Mouse (Mus musculus): ENCODE measurements at regions not wholly inside any gene's neighbourhood (a gene's known extent, or its start where the extent isn't known, plus 50 kb on each side); places are given as distances from the start of the nearest gene placed in this dataset.
A peak's percentile ranks its signal among the peaks of the same experiment; 100 is the strongest.

DNA sequence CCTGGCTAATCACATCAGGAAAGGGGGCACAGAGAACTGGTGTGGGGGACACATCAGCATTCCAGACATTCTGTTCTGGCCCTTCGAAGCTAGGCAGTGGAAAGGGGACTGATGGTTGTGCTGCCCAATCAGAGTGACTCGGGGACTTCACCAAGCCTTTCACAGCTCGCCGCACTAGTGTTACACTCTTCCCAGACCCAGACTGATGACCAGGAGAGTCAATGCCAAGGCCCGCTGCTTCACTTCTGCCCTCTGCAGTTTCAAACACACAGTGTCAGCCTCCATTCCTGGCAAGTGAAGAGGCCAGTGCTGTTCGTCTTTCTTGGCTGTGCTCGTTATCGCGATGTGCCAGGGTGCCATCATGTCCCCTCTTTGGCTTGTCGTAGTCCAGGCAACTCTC is 121.7 kb upstream of the Gm10181 start:
- DNase-seq (ENCODE audit: low spot score) (no peak), ATAC-seq (no peak)
- WGBS: 70% methylated on average over 10 of the region's 10 CpGs
- no peaks in the 10 kb centered on the region for H3K27me3 ChIP-seq (replicated peaks; ENCODE audit: control insufficient read depth, insufficient read depth, low read length)
- H3K4me2 ChIP-seq (ENCODE audit: low read length): no peak overlapping the region
- H3K9ac ChIP-seq (ENCODE audit: low read length): no peak overlapping the region
- no peaks in the 10 kb centered on the region for H3K4me1 ChIP-seq (ENCODE audit: control insufficient read depth, insufficient read depth, low read length)
- H3K36me3 ChIP-seq (ENCODE audit: control insufficient read depth, insufficient read depth, low read length): no peaks in the 10 kb centered on the region
- H3K4me3 ChIP-seq (ENCODE audit: low read depth, low read length): no peak overlapping the region
- no peak overlapping the region for H3K27ac ChIP-seq (ENCODE audit: low read depth, low read length)
- no peaks in the 10 kb centered on the region for H3K9me3 ChIP-seq (replicated peaks; ENCODE audit: control insufficient read depth, low read length)

DNA sequence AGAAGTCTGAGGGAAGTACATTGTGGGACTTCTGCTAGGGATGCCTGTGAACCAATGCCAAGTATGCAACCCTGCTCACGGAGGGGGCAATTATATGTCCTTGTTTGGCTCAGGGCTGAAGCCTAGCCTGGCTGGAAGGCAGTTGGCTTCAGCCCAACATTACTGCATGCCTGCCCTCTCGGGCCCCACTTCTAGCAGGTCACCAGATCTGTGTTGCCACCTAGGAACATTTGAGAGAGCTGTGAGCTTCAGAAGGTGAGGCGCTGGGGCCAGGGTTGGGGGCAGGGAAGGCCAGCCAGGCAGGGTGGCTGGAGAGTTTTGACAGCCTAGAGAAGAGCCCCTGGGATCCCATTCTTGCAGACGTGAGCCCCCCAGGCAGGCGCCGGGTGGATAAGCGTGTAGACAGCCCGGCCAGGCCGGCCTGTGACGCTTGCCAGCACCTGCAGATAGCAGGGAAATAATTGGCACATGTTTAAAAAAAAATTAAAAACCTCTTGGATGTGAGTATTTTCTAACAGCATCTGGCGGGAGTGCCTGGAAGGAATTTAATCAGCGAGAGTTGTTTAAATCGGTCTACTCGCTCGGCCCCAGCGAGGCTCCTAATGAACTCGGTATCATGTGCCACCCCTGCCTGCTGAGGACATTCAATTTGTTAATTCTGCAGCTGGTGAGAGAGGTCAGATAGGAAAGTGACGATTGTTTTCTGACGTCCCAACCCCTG is 115.0 kb upstream of the Gm10181 start:
- no peaks in the 10 kb centered on the region for H3K9me3 ChIP-seq (replicated peaks; ENCODE audit: control insufficient read depth, low read length)
- H3K27ac ChIP-seq (ENCODE audit: low read depth, low read length): peak overlapping the region; percentile 40; the same call in 1 of the 2 replicates
- no peaks in the 10 kb centered on the region for H3K36me3 ChIP-seq (ENCODE audit: control insufficient read depth, insufficient read depth, low read length)
- peak overlapping the region; percentile 47 for H3K4me2 ChIP-seq (ENCODE audit: low read length)
- H3K27me3 ChIP-seq (replicated peaks; ENCODE audit: control insufficient read depth, insufficient read depth, low read length): no peaks in the 10 kb centered on the region
- peaks cover 9% of the 10 kb centered on the region for H3K4me1 ChIP-seq (ENCODE audit: control insufficient read depth, insufficient read depth, low read length)
- 0 out of 2 replicates have a peak overlapping the region, but pooled peaks have one; percentile 11 for H3K4me3 ChIP-seq (ENCODE audit: low read depth, low read length)
- peak; percentile 85 for ATAC-seq
- H3K9ac ChIP-seq (ENCODE audit: low read length): peak overlapping the region; percentile 35; the same call in 1 of the 2 replicates
- WGBS: under 1% methylated on average over 19 of the region's 19 CpGs
- DNase-seq (ENCODE audit: low spot score): peak; percentile 80

DNA sequence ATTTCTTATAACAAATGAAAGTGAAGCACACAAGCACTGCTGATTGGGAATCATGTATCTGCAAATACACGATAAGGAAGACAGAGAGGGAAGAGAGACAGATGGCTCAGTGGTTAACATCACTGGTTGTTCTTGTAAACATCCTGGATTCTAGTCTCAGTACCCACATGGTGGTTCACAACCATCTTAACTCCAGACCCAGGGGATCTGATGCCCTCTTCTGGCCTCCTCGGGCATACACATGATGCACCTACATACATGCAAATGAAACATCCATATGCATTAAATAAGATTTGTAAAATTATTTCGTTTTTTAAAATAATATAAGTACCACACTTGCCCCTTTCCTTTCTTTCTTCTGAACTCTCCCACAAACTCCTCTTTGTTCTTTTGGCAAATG is 106.4 kb upstream of the Gm10181 start:
- Histone ChIP-seq H3K9me3 (replicated peaks; ENCODE audit: control insufficient read depth, low read length) (no peaks in the 10 kb centered on the region), H3K27me3 (replicated peaks; ENCODE audit: control insufficient read depth, insufficient read depth, low read length) (no peaks in the 10 kb centered on the region), H3K27ac (ENCODE audit: low read depth, low read length) (no peak overlapping the region), H3K36me3 (ENCODE audit: control insufficient read depth, insufficient read depth, low read length) (no peaks in the 10 kb centered on the region), H3K9ac (ENCODE audit: low read length) (no peak overlapping the region), H3K4me3 (ENCODE audit: low read depth, low read length) (no peak overlapping the region), H3K4me2 (ENCODE audit: low read length) (no peak overlapping the region), H3K4me1 (ENCODE audit: control insufficient read depth, insufficient read depth, low read length) (no peaks in the 10 kb centered on the region)
- DNase-seq (ENCODE audit: low spot score) (no peak), ATAC-seq (no peak)
- WGBS: 71% methylated on average over 3 of the region's 3 CpGs

DNA sequence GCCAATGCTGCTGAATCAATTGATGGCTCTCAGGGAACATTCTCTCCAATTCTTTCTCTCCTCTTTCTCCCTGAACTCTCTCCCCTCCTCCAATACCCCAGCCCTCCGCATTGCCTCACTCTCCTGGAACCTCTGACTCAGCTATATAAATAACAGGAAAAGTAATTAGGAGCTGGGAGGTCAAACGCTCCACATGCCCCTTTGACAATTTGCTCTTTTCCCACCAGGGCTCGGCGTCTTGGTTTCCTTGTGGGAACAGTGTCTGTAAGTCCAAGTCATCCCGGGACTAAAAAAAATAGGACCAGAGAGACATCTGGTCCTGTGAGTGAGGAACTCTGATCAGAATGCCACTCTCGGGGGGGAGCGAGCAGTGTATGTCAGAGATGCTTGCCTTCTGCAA is 94.7 kb upstream of the Gm10181 start:
- 69% methylated on average over 7 of the region's 7 CpGs for WGBS
- no peaks in the 10 kb centered on the region for H3K9me3 ChIP-seq (replicated peaks; ENCODE audit: control insufficient read depth, low read length)

DNA sequence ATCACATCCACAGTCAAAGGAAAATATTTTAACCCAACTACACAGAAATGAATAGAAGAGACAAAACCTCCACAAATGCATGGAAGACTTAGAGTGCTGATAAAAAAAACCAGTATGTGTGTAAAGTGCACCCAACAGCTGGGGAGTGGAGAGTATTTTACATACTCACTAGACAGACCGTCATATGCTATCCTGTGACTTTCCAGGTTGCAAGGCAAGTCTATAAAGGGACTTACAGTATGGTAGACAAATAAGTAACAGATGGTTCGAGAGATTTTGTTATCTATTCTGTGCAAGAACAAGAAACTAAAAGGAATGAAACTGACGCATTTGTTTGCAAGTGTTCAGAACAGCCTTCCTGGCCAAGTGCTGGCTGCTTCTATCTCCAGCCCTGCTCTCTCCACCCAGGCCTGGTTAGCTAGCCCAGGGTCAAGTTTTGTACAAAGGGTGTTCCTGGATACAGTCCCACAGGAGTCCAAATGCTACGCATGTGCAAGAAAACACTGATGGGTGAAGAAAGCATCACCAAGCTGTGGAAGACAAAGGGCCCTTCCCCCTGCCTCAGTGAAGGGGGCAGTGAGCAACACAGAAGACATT is 68.0 kb upstream of the Gm10181 start:
- H3K4me1 ChIP-seq (ENCODE audit: control insufficient read depth, insufficient read depth, low read length): no peaks in the 10 kb centered on the region
- DNase-seq (ENCODE audit: low spot score) (peak; percentile 19), ATAC-seq (no peak)
- no peaks in the 10 kb centered on the region for H3K9me3 ChIP-seq (replicated peaks; ENCODE audit: control insufficient read depth, low read length)
- no peak overlapping the region for H3K4me2 ChIP-seq (ENCODE audit: low read length)
- no peak overlapping the region for H3K27ac ChIP-seq (ENCODE audit: low read depth, low read length)
- H3K4me3 ChIP-seq (ENCODE audit: low read depth, low read length): no peak overlapping the region
- WGBS: 82% methylated on average over 4 of the region's 4 CpGs
- H3K27me3 ChIP-seq (replicated peaks; ENCODE audit: control insufficient read depth, insufficient read depth, low read length): no peaks in the 10 kb centered on the region
- H3K9ac ChIP-seq (ENCODE audit: low read length): no peak overlapping the region
- H3K36me3 ChIP-seq (ENCODE audit: control insufficient read depth, insufficient read depth, low read length): no peaks in the 10 kb centered on the region

More for the DNA sequence above, 94.7 kb upstream of the Gm10181 start:
- no peak overlapping the region for H3K9ac ChIP-seq (ENCODE audit: low read length)
- no peaks in the 10 kb centered on the region for H3K4me1 ChIP-seq (ENCODE audit: control insufficient read depth, insufficient read depth, low read length)
- no peak overlapping the region for H3K4me2 ChIP-seq (ENCODE audit: low read length)
- no peaks in the 10 kb centered on the region for H3K36me3 ChIP-seq (ENCODE audit: control insufficient read depth, insufficient read depth, low read length)
- no peak overlapping the region for H3K4me3 ChIP-seq (ENCODE audit: low read depth, low read length)
- no peak overlapping the region for H3K27ac ChIP-seq (ENCODE audit: low read depth, low read length)
- ATAC-seq (no peak), DNase-seq (ENCODE audit: low spot score) (no peak)
- no peaks in the 10 kb centered on the region for H3K27me3 ChIP-seq (replicated peaks; ENCODE audit: control insufficient read depth, insufficient read depth, low read length)

DNA sequence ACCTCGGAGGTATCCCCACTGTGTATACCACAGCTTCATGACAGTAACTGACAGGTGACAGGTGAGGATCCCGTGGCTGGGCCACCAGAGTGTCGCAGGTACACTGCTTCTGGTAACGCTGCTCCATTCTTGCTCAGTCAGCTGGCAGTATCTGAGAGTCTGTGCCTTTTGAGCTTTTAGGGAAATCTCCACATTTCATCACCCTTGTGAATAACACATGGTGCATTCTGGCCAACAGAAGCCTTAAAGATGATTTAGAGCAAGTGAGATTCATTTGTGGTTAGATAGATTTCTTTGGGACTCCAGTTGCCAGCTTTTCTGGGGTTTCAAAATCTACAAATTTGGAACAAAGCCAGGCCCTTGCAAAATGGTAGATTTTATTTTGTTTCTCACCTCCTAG is 66.8 kb upstream of the Gm10181 start:
- 85% methylated on average over 4 of the region's 4 CpGs for WGBS
- H3K27ac ChIP-seq (ENCODE audit: low read depth, low read length): no peak overlapping the region

DNA sequence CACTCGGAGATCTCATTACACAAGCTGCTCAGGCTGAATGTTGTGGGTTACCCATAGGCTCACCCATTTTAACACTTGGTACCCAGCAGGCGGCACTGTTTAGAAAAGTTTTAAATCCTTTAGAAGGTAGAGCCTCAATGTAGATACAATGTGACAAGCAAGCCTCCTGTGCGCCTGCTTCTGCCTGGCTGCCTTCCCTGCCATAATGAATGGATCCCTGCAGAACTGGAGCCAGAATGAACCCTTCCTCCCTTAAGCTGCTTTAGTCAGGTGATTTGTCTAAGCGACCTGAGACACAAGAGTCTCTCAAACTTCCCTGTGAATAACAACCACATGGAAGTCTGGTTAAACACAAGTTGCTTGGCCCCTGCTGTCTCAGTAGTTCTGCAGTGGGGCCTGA is 64.7 kb upstream of the Gm10181 start:
- H3K9me3 ChIP-seq (replicated peaks; ENCODE audit: control insufficient read depth, low read length): no peaks in the 10 kb centered on the region
- ATAC-seq (no peak), DNase-seq (ENCODE audit: low spot score) (no peak)
- H3K9ac ChIP-seq (ENCODE audit: low read length): no peak overlapping the region
- WGBS: 40% methylated on average over 4 of the region's 4 CpGs
- no peaks in the 10 kb centered on the region for H3K27me3 ChIP-seq (replicated peaks; ENCODE audit: control insufficient read depth, insufficient read depth, low read length)
- no peak overlapping the region for H3K27ac ChIP-seq (ENCODE audit: low read depth, low read length)
- no peaks in the 10 kb centered on the region for H3K4me1 ChIP-seq (ENCODE audit: control insufficient read depth, insufficient read depth, low read length)
- H3K36me3 ChIP-seq (ENCODE audit: control insufficient read depth, insufficient read depth, low read length): no peaks in the 10 kb centered on the region
- no peak overlapping the region for H3K4me3 ChIP-seq (ENCODE audit: low read depth, low read length)
- H3K4me2 ChIP-seq (ENCODE audit: low read length): no peak overlapping the region

More for the DNA sequence above, 66.8 kb upstream of the Gm10181 start:
- no peaks in the 10 kb centered on the region for H3K27me3 ChIP-seq (replicated peaks; ENCODE audit: control insufficient read depth, insufficient read depth, low read length)
- H3K36me3 ChIP-seq (ENCODE audit: control insufficient read depth, insufficient read depth, low read length): no peaks in the 10 kb centered on the region
- no peak for ATAC-seq
- H3K4me3 ChIP-seq (ENCODE audit: low read depth, low read length): no peak overlapping the region
- H3K9me3 ChIP-seq (replicated peaks; ENCODE audit: control insufficient read depth, low read length): no peaks in the 10 kb centered on the region
- H3K9ac ChIP-seq (ENCODE audit: low read length): no peak overlapping the region
- no peaks in the 10 kb centered on the region for H3K4me1 ChIP-seq (ENCODE audit: control insufficient read depth, insufficient read depth, low read length)
- H3K4me2 ChIP-seq (ENCODE audit: low read length): no peak overlapping the region
- no peak for DNase-seq (ENCODE audit: low spot score)

DNA sequence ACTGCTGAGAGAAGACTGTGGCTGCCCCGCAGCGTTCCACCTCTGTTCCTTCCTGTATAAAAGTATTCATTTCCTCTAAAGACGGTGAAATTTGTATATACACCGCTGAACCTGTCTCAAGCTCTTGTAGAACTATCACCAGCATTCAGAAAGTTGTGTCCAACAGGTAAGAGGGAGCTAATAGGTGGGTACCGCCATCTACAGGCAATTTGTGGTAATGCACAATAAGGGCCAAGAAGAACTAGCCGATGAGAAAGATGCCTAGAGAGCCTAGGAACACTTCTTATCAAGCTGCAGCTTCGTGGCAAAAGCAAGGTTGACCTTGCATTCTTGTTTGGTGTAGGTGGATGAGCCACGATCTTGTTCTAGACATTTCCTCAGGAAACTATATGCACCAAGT is 61.6 kb upstream of the Gm10181 start:
- Histone ChIP-seq H3K4me1 (ENCODE audit: control insufficient read depth, insufficient read depth, low read length) (no peaks in the 10 kb centered on the region), H3K9ac (ENCODE audit: low read length) (no peak overlapping the region), H3K9me3 (replicated peaks; ENCODE audit: control insufficient read depth, low read length) (no peaks in the 10 kb centered on the region), H3K36me3 (ENCODE audit: control insufficient read depth, insufficient read depth, low read length) (no peaks in the 10 kb centered on the region), H3K27ac (ENCODE audit: low read depth, low read length) (no peak overlapping the region), H3K27me3 (replicated peaks; ENCODE audit: control insufficient read depth, insufficient read depth, low read length) (no peaks in the 10 kb centered on the region), H3K4me3 (ENCODE audit: low read depth, low read length) (no peak overlapping the region), H3K4me2 (ENCODE audit: low read length) (no peak overlapping the region)
- ATAC-seq: peak; percentile 48; the same call in 1 of the 2 replicates
- peak; percentile 77 for DNase-seq (ENCODE audit: low spot score)
- WGBS: 7% methylated on average over 8 of the region's 8 CpGs

DNA sequence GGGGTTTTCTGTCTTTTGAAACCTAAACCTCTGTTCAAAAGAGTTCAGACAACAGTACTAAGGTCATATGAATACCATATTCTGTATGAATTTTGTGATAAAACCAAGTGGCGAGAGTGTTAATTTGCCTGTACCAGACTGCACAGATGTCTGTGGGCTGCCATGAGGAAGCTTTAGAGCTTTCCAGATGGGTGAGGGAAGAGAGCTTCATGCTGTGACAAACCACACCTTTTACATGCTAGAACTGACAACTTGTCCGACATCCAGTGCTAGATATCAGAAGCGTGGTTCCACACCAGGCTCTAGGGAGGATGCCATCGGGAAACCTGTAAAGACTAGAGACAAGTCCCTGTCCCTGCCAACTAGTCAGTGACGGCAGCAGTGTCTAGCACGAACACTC is 60.9 kb upstream of the Gm10181 start:
- Histone ChIP-seq H3K9ac (ENCODE audit: low read length) (no peak overlapping the region), H3K4me3 (ENCODE audit: low read depth, low read length) (no peak overlapping the region), H3K4me2 (ENCODE audit: low read length) (no peak overlapping the region), H3K36me3 (ENCODE audit: control insufficient read depth, insufficient read depth, low read length) (no peaks in the 10 kb centered on the region), H3K27ac (ENCODE audit: low read depth, low read length) (no peak overlapping the region), H3K9me3 (replicated peaks; ENCODE audit: control insufficient read depth, low read length) (no peaks in the 10 kb centered on the region), H3K4me1 (ENCODE audit: control insufficient read depth, insufficient read depth, low read length) (no peaks in the 10 kb centered on the region), H3K27me3 (replicated peaks; ENCODE audit: control insufficient read depth, insufficient read depth, low read length) (no peaks in the 10 kb centered on the region)
- ATAC-seq (no peak), DNase-seq (ENCODE audit: low spot score) (no peak)
- WGBS: 70% methylated on average over 6 of the region's 6 CpGs

Data from forebrain, embryonic 14.5 days (tissue).